Mouse (Mus musculus) adrenal gland, adult 8-10 months (tissue): ENCODE measurements around the gene Tmem189. TPM values are rescaled to one million over a fixed set of nuclear protein-coding genes. Genes with fewer than 3 reads are reported as not detected.

ENCODE experiments used
- DNase-seq: peaks from one replicate; pipeline ENCODE4 v3.0.0; 2022
- total RNA-seq, 4 experiments: library from RNA; stranded (reverse); gene quantifications; 2 replicates each; pipeline ENCODE4 v1.2.4; 2022

The Tmem189 gene
- 10 to 100 TPM; 25.5 to 32.1 (median 28.5) TPM for total RNA-seq

- no peak for DNase-seq
Observed at GRCm38 (mm10) chr2:167689501-167690218, at the start of gene Tmem189. Tmem189 (minus strand) TSS chr2:167689822.

DNA sequence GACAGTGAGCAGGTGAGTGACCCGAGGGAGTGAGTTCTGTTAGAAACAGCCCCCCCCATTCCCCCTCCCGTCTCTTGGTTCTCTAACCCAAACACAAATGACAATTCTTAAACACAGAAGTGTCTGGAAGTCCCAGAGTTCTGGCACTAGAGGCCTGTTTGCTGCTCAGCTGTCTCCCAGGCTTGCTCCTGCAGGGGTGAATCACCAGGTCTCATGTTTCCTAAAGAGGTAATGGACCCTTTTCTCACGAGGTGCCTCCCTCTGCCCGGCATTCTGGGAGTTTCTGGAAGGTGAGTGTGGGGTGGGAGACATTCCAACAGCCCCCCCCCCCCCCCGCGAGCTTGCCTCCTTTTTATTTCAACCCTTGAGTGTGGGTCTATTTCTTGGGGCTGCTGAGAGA lies 49.4 kb upstream of the Tmem189 start:
- DNase-seq: no peak

DNA sequence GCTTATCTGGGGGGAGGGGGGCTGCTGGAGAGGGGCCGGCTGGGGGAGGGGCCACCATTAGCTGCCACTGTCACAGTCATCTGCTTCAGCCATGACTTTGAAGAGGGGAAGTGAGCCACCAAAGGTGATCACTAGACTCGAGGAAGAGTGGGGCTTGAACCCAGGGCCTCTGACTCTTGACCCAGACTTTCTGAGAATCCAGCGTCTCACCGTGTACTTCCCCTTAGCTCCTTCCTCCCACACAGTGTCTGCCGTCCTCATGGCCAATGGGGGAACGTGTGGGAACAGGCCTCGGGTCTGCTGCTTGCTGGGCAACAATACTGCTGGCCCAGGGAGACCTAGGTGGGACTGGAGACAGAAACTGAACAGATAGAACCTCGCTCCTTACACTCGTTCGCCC lies 45.2 kb upstream of the Tmem189 start:
- DNase-seq: no peak

GRCm38 (mm10) chr2:167731149-167731548 lies 41.5 kb upstream of the Tmem189 start:
- no peak for DNase-seq

DNA sequence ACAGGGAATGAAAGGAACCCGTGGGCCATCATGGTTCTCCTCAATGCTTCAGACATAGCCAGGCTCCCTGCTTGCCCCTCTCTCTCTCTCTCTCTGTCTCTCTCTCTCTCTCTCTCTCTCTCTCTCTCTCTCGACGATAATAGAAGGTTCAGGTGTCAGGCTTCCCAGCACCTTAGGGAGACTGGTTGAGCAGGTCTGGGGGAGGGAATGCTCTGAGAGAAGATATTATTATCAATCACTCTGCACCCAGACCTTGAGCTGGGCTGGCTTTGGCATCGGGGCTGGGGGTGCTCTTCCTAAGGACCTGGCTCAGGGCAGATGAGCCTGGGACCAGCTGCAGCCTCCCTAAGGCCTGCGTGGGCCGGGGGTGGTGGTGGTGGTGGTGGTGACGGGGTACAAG lies 40.4 kb upstream of the Tmem189 start:
- no peak for DNase-seq

GRCm38 (mm10) chr2:167727161-167727560 lies 37.5 kb upstream of the Tmem189 start:
- no peak for DNase-seq

DNA sequence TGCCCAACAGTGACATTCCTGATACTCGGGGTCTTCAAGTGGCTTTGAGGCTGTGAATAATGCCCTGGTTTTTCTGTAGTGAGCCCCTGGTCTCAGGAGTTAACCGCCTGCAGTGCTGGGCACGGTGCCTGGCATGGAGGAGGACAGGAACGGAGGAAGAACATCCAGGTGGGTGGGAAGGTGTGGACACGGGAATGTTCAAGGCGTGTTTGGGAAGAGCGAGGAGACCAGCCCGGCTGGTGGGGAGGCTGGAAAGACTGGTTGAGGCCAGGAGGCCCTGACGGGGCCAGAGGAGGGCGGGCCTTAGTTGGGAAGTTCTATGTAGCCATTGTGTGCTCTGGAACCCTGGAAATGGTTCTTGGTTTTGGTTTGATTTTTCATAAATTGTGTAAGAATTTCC lies 36.3 kb upstream of the Tmem189 start:
- no peak for DNase-seq

- no peak for DNase-seq
Observed at GRCm38 (mm10) chr2:167723589-167724206, 34.1 kb upstream of the Tmem189 start.

DNA sequence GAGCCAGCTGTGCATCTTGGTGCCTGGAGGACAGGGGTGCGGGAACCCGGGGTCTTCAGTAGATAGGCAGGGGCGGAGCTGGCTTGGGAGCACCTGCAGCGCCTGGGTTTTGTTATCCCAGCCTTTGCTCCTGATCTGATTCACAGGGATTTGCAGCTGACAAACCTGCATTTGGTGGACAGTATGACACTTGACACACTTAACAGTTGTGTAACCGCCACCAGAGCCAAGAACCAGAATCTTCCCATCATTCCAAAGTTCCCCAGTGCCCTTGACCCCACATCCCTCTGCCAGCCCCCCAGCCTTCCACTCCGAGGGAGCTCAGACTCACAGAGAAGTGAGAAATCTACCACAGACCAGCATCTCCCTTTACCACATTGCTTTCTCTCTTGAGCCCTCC lies 32.9 kb upstream of the Tmem189 start:
- no peak for DNase-seq

DNA sequence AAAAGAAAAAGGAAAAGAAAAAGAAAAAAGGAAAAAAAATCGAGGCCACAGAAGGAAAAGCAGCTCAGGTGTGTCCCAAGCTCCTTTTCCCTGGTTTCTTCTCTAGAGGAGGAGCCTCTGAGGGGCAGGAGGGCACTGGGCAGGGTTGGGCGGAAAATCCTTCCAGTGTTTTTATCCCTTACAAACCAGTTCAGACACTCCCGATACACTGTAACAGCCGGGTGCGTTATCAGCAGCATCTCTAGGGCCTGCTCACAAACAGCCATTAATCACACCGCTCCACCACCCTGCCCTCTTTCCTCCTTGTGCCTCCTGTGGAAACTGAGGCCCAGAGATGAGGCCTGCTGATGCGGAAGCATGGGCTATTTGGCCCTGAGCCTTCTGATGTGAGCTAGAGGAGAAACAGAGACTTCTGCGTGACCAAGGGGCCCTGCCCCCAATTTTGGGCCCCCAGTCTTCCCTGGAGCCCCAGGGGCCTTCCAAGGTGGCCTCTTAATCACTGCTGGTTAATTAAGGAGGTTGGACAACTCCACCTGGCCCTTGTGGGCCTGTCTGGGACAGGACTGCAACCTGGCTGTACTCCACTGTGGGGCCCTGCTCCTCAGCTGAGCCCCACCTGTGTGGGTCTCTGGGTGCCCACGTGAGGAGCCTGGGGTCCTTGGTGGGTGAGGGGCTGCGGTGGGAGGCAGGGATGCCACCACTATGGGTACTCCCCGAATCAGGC lies 31.7 kb upstream of the Tmem189 start:
- no peak for DNase-seq

DNA sequence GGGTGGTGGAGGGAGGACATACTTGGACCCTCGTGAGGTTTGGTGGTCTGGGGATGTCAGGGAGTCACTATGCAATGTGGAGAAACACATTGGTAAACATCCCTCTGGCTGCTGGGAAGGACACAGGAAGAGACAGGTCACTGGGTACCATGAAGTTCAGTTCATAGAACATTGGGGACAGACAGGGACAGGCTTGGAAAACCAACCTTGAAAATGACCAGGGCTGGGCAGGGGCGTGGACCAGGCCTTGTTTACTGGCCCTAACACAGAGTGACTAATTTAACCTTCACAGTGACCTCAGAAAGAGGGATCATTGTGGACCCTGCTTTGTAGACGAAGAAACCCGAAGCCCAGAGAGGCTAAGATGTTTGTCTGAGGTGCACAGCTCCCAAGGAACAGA lies 29.9 kb upstream of the Tmem189 start:
- no peak for DNase-seq

DNA sequence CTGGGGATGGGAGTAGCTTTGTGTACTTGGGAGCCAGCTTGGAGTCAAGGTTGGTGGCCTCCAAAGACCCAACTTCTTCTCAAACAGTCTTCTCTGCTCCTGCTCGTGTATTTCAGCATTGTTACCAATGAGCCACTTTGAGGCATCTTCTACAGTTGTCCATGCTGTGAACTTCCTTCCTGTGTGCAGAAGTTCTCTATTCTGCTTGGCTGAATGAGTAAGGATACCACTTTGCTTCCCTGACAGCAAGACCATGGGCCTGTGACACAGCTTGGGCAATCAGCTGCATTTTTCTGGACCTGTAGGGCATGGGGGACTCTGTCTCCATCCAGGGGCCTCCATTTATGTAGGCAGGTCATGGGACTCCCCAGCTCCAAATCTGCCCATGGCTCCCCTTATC lies 27.6 kb upstream of the Tmem189 start:
- DNase-seq: no peak

DNA sequence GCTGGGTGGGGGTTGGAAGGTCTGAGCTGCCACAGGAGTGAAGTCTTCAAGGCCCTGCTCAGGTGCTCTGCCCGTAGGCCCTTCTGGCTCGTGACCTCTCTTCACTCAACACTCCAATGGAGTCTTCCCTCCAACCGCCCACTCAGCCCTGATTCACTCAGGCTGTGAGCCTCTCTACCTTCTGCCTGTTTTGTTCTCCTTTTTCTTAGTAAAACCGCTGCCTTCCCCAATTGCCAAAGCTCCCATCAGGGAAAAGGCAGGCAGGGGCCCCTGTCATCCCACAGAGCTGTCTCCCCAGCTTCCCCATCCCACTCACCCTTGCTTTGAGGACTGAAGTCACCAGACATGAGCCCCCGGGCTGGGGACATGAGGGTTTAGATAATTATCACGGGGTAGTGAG lies 25.4 kb upstream of the Tmem189 start:
- no peak for DNase-seq

DNA sequence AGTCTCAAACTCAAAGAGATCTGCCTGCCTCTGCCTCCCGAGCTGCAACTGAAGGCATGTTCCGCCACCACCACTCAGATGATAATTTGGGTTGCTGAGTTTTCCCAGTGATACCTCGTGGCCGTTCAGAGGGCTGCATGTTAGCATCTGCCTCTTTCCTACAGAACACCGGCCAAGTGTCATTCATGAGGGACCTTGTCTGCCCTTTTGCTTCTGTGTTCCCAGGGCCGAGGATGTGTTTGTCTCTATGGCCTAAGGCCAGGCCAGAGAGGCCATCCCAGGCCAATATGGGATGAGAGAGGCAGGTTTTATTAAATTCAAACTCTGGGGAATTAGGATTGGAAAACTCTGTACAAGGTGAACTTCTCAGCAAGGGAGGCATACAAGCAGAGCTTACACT lies 24.7 kb upstream of the Tmem189 start:
- DNase-seq: no peak

DNA sequence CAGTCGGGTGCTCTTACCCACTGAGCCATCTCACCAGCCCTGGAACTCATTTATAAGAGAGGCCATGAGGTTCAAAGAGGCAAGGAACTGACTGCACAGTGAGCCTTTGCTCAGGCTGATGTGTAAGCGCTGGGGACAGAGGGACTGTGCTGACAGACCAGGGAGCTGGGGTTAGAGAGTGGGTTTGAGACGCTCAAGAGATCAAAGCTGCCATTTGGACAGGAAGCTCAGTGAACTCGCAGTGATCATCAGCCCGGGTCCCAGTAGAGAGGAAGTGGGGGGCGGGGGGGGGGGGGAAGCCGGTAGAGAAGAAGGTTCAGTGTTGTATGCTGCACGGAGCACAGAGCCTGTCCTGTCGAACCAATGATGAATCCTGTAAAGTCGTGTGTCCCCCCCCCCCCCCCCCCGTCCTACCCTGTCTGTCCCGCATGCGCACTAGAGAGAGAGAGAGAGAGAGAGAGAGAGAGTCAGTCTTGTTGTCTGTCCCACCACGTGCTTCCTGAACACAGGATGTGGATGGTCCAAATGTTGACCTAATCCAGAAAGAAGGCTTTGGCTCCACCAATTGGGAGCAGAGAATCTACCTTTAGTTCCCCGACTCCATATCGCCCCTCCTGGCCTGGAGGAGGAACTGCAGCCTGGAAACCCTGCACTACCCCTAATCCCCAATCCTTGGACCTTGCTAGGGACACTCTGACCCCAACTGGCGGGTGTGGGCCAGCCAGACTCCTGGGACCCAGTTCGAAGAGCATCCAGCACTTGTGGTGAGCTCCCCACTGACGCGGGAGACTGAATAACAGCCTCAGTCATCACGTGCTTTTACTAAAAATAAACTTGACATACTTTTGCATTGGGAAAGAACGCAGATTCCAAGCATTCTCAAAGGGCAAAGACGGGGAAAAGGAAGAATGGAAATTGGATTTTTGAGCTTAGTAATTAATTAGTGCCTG lies 23.5 kb upstream of the Tmem189 start:
- no peak for DNase-seq

DNA sequence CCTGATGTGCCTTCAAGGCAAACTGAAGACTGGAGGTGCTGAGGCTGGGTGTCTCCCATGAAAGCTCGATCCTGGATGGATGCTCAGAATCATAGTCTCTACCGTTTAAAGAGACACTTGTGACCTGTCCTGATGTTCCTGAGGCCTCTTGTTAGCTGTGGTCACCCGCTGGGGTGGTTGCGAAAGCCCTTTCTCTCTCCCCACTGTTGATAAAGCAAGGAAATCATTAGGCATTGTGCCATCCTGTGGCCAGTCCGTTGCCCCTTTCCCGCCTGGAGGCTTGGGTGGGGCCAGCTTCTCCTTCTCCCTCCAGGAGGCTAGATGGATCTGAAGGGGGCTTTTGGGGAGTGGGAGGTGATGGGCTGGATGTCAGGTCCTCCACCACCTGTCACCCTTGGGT lies 21.0 kb upstream of the Tmem189 start:
- no peak for DNase-seq

GRCm38 (mm10) chr2:167709969-167710368 lies 20.3 kb upstream of the Tmem189 start:
- DNase-seq: no peak

DNA sequence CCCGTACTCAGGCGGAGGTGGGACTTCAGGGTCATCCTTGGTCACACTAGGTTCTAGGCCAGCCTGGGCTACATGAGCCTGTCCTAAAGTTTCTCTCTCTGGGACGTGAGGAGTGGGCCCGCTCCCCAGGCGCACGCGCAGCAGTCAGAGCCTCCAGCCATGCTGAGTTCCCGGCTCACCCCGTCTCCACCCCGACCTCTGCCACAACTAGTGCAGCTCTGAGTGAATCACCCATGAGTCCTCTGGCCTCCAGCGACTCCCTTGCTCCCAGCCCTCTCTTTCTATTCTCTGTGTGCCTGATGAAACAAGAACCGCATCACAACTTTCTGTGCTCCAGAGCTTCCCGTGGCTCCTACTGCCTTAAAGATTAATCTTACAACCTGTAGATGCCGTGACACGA lies 18.8 kb upstream of the Tmem189 start:
- no peak for DNase-seq

- DNase-seq: peak; percentile 70
Observed at GRCm38 (mm10) chr2:167706183-167706939, 16.7 kb upstream of the Tmem189 start.

GRCm38 (mm10) chr2:167704409-167704808 lies 14.8 kb upstream of the Tmem189 start:
- no peak for DNase-seq

DNA sequence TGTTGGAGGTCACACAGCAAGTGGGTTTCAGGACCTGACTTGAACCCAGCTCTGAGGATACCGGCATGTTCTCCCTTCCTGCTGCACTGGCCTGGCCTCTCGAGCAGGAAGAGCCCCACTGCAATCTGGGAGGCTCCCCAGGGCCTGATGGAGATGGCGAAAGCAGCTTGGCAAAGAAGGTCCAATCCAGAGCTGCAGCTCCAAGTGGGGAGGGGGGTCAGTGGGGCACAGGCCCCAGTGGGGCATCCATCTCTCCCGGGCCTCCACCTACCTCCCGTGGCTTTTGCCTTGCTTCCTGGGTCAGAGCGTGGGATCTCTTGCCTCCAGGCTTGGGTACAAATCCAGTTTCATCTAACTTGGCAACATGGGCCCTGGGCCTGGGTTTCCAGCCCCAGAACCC lies 12.5 kb upstream of the Tmem189 start:
- DNase-seq: no peak

DNA sequence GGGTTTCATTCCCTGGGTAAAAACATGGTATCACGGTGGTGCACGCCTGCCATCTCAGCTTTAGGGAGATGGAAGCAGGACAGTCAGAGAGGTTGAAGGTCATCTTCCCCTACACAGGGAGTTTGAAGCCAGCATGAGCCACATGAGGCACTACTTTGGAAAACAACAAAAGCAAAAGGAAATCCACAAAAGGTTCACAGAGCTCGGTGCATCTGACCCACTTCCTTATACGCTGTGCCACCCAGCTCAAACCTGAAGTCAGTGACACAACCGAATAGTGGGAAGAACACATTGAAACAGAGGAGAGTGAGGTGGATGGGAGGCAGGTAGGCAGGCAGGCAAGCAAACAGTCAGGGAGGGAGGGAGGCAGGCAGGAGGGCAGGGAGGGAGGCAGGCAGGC lies 11.8 kb upstream of the Tmem189 start:
- no peak for DNase-seq
